ENCODE assay signal across 29 mouse cellular contexts in the genomic region with DNA sequence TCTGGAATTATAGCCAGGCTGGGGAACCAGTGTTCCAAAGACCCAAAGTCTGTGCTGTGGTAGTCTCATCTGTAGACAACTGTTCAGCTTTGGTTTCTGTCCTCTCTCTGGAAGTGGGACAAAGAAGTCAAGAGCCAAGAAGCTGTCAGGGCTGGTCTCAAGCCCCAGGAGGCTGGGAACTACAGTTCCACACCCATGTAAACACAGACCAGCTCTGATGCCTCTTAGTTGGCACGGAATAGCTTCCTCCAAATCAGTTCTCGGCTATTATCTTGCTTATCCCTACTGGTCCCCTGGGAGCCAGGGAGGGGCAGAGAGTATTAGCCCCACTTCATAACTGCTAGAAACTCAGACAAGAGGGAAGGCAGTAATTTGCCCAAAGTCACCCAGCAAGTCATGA. TPM values are rescaled to one million over a fixed set of nuclear protein-coding genes. Genes with fewer than 3 reads are reported as not detected.
DNase-seq lines count a peak whose midpoint lies in the region; ATAC-seq and TF ChIP-seq lines count a peak whose summit lies in the region.
"Had no signal": no experiment of that assay in that cellular context is flagged by ENCODE, and none has a peak within 500 bp of the region (broad histone marks: within the 10 kb centered on the region; RNA-seq: fewer than 3 reads in every experiment).

No protein-coding gene starts in this region.

- WGBS in hindbrain, postnatal 0 days, result 27% methylated on average over 2 of the region's 2 CpGs
- 55% methylated on average over 2 of the region's 2 CpGs for WGBS in hindbrain, embryonic 12.5 days
- 28% methylated on average over 2 of the region's 2 CpGs for WGBS in lung, embryonic 15.5 days

- H3K4me2 ChIP-seq in hindbrain, postnatal 0 days (ENCODE audit: low read depth, low read length), result no peak overlapping the region
- no peak overlapping the region for H3K4me2 ChIP-seq in hindbrain, embryonic 12.5 days (replicated peaks)
- no peak overlapping the region for H3K4me2 ChIP-seq in lung, embryonic 15.5 days
- H3K4me2 ChIP-seq: embryonic facial prominence, embryonic 13.5 days; forebrain, embryonic 12.5 days; limb, embryonic 12.5 days; liver, embryonic 15.5 days; midbrain, embryonic 15.5 days; neural tube, embryonic 13.5 days had no signal

- H3K27me3 ChIP-seq in hindbrain, postnatal 0 days (ENCODE audit: insufficient read depth, low read length), result no peaks in the 10 kb centered on the region
- peaks cover 6% of the 10 kb centered on the region for H3K27me3 ChIP-seq in hindbrain, embryonic 12.5 days
- H3K27me3 ChIP-seq in lung, embryonic 15.5 days, result peaks cover 5% of the 10 kb centered on the region; the same call in 1 of the 2 replicates
- H3K27me3 ChIP-seq: embryonic facial prominence, embryonic 13.5 days; midbrain, embryonic 15.5 days; neural tube, embryonic 13.5 days had no signal

- H3K9me3 ChIP-seq in hindbrain, postnatal 0 days (ENCODE audit: low read length), result no peaks in the 10 kb centered on the region
- no peaks in the 10 kb centered on the region for H3K9me3 ChIP-seq in hindbrain, embryonic 12.5 days (replicated peaks)
- no peaks in the 10 kb centered on the region for H3K9me3 ChIP-seq in lung, embryonic 15.5 days
- H3K9me3 ChIP-seq: embryonic facial prominence, embryonic 13.5 days; forebrain, embryonic 12.5 days; limb, embryonic 12.5 days; liver, embryonic 15.5 days; midbrain, embryonic 15.5 days; neural tube, embryonic 13.5 days had no signal

- H3K4me3 ChIP-seq in hindbrain, postnatal 0 days (ENCODE audit: low read length), result no peak overlapping the region
- H3K4me3 ChIP-seq in hindbrain, embryonic 12.5 days, result no peak overlapping the region
- no peak overlapping the region for H3K4me3 ChIP-seq in lung, embryonic 15.5 days
- H3K4me3 ChIP-seq: embryonic facial prominence, embryonic 13.5 days; forebrain, embryonic 12.5 days; left cerebral cortex, adult 2 months; limb, embryonic 12.5 days; liver, embryonic 15.5 days; midbrain, embryonic 15.5 days; neural tube, embryonic 13.5 days had no signal

- no peak overlapping the region for H3K9ac ChIP-seq in hindbrain, postnatal 0 days (replicated peaks; ENCODE audit: low read length)
- no peak overlapping the region for H3K9ac ChIP-seq in hindbrain, embryonic 12.5 days
- no peak overlapping the region for H3K9ac ChIP-seq in lung, embryonic 15.5 days
- H3K9ac ChIP-seq: embryonic facial prominence, embryonic 13.5 days; forebrain, embryonic 12.5 days; limb, embryonic 12.5 days; liver, embryonic 15.5 days; midbrain, embryonic 15.5 days; neural tube, embryonic 13.5 days had no signal

- peak; percentile 49 for DNase-seq in hindbrain, postnatal 0 days (ENCODE audit: low spot score)
- DNase-seq in MN1 (ENCODE audit: low spot score), result peak; percentile 58
- DNase-seq in lung, postnatal 25 days (ENCODE audit: low spot score), result peak; percentile 60
- DNase-seq in layer of hippocampus, adult 9-11 months, result no peak
- no peak for DNase-seq in embryo, embryonic 9.5 days (ENCODE audit: extremely low spot score)
- DNase-seq: adrenal gland, postnatal 10 days; B cell, adult 2 months; cerebellum, adult 8-10 months; cerebellum, postnatal 25 days; gastrocnemius, postnatal 10 days; kidney, adult 11 months; kidney, postnatal 14 days; thymus, postnatal 36 days had no signal

- peak; percentile 77 for ATAC-seq in hindbrain, postnatal 0 days
- ATAC-seq in hindbrain, embryonic 12.5 days (ENCODE audit: low FRiP score), result no peak
- ATAC-seq in lung, embryonic 15.5 days (ENCODE audit: borderline replicate concordance, extremely low read depth, low FRiP score, low TSS enrichment), result peak; percentile 60; the same call in 1 of the 2 replicates
- ATAC-seq: inflammation-experienced regulatory T-cells, adult 6 months; midbrain, embryonic 15.5 days had no signal

- no peaks in the 10 kb centered on the region for H3K36me3 ChIP-seq in hindbrain, postnatal 0 days (ENCODE audit: insufficient read depth, low read length)
- no peaks in the 10 kb centered on the region for H3K36me3 ChIP-seq in hindbrain, embryonic 12.5 days
- no peaks in the 10 kb centered on the region for H3K36me3 ChIP-seq in lung, embryonic 15.5 days
- H3K36me3 ChIP-seq: embryonic facial prominence, embryonic 13.5 days; forebrain, embryonic 12.5 days; limb, embryonic 12.5 days; liver, embryonic 15.5 days; midbrain, embryonic 15.5 days; neural tube, embryonic 13.5 days had no signal

- H3K4me1 ChIP-seq in hindbrain, postnatal 0 days (ENCODE audit: insufficient read depth, low read length), result no peaks in the 10 kb centered on the region
- no peaks in the 10 kb centered on the region for H3K4me1 ChIP-seq in hindbrain, embryonic 12.5 days
- H3K4me1 ChIP-seq in lung, embryonic 15.5 days, result peaks cover 15% of the 10 kb centered on the region; the same call in 1 of the 2 replicates
- H3K4me1 ChIP-seq: midbrain, embryonic 15.5 days had no signal

- H3K27ac ChIP-seq in hindbrain, postnatal 0 days, result no peak overlapping the region
- no peak overlapping the region for H3K27ac ChIP-seq in hindbrain, embryonic 12.5 days
- no peak overlapping the region for H3K27ac ChIP-seq in lung, embryonic 15.5 days
- H3K27ac ChIP-seq: embryonic facial prominence, embryonic 13.5 days; forebrain, embryonic 12.5 days; left cerebral cortex, adult 2 months; limb, embryonic 12.5 days; liver, embryonic 15.5 days; midbrain, embryonic 15.5 days; neural tube, embryonic 13.5 days had no signal

- no peak for TF ChIP-seq CTCF in hindbrain, postnatal 0 days (IDR thresholded peaks at IDR 0.05; ENCODE audit: low read depth)

RNA-seq across cellular contexts. Expression of a gene that starts 9.7 kb away (rescaled TPM):
- 28.3 and 28.4 TPM in 2 replicates for total RNA-seq in hindbrain, postnatal 0 days (2014; rRNA removed)
- polyA plus RNA-seq in hindbrain, postnatal 0 days (2015; fragmentation: Nextera tagmentation; extraction: Ambion mirVana), result 31.8 and 32.6 TPM in 2 replicates
- 5.8 and 8.2 TPM in 2 replicates for polyA plus RNA-seq in hindbrain, embryonic 12.5 days (2016; fragmentation: Nextera tagmentation; extraction: Ambion mirVana)
- polyA plus RNA-seq in lung, embryonic 15.5 days (2015; fragmentation: Nextera tagmentation; extraction: Ambion mirVana), result 1.3 and 1.6 TPM in 2 replicates
- total RNA-seq: gastrocnemius, postnatal 10 days; heart, adult 8-10 months; heart, postnatal 25 days; liver, adult 2 months had no signal
- polyA plus RNA-seq: liver, adult 2 months had no signal

RNA-seq across cellular contexts. Expression of a gene that starts 24.2 kb away (rescaled TPM):
- total RNA-seq in hindbrain, postnatal 0 days (2014; rRNA removed), result 3.0 and 3.7 TPM in 2 replicates
- 1.1 and 1.2 TPM in 2 replicates for polyA plus RNA-seq in hindbrain, postnatal 0 days (2015; fragmentation: Nextera tagmentation; extraction: Ambion mirVana)
- polyA plus RNA-seq in hindbrain, embryonic 12.5 days (2016; fragmentation: Nextera tagmentation; extraction: Ambion mirVana), result 3.0 and 6.4 TPM in 2 replicates
- 30.6 and 31.9 TPM in 2 replicates for polyA plus RNA-seq in lung, embryonic 15.5 days (2015; fragmentation: Nextera tagmentation; extraction: Ambion mirVana)
- total RNA-seq: heart, postnatal 25 days had no signal

RNA-seq across cellular contexts. Expression of a gene that starts 27.2 kb away (rescaled TPM):
- total RNA-seq in hindbrain, postnatal 0 days (2014; rRNA removed), result 32.7 and 34.0 TPM in 2 replicates
- 18.3 and 20.5 TPM in 2 replicates for polyA plus RNA-seq in hindbrain, postnatal 0 days (2015; fragmentation: Nextera tagmentation; extraction: Ambion mirVana)
- 28.2 and 28.3 TPM in 2 replicates for polyA plus RNA-seq in hindbrain, embryonic 12.5 days (2016; fragmentation: Nextera tagmentation; extraction: Ambion mirVana)
- 18.3 and 19.1 TPM in 2 replicates for polyA plus RNA-seq in lung, embryonic 15.5 days (2015; fragmentation: Nextera tagmentation; extraction: Ambion mirVana)

RNA-seq across cellular contexts. Expression of a gene that starts 31.6 kb away (rescaled TPM):
- not detected in 2 replicates for total RNA-seq in hindbrain, postnatal 0 days (2014; rRNA removed)
- not detected in 2 replicates for polyA plus RNA-seq in hindbrain, postnatal 0 days (2015; fragmentation: Nextera tagmentation; extraction: Ambion mirVana)
- 0.37 TPM in 1 of 2 replicates, not detected in the other for polyA plus RNA-seq in hindbrain, embryonic 12.5 days (2016; fragmentation: Nextera tagmentation; extraction: Ambion mirVana)
- 0.49 and 0.79 TPM in 2 replicates for polyA plus RNA-seq in lung, embryonic 15.5 days (2015; fragmentation: Nextera tagmentation; extraction: Ambion mirVana)
- total RNA-seq: adrenal gland, postnatal 10 days; gastrocnemius, postnatal 10 days; heart, adult 8-10 months; heart, postnatal 25 days; layer of hippocampus, postnatal 14 days; left cerebral cortex, adult 2 months; left cerebral cortex, postnatal 25 days; liver, adult 2 months had no signal
- polyA plus RNA-seq: forebrain, embryonic 12.5 days; heart, embryonic 14.5 days; inflammation-experienced regulatory T-cells, adult 6 months; limb, embryonic 12.5 days; liver, embryonic 15.5 days; midbrain, embryonic 15.5 days; neural tube, embryonic 13.5 days had no signal

RNA-seq across cellular contexts. Expression of a gene that starts 52.7 kb away (rescaled TPM):
- total RNA-seq in hindbrain, postnatal 0 days (2014; rRNA removed), result 3.0 and 7.1 TPM in 2 replicates
- 20.3 and 21.9 TPM in 2 replicates for polyA plus RNA-seq in hindbrain, postnatal 0 days (2015; fragmentation: Nextera tagmentation; extraction: Ambion mirVana)
- 22.6 and 23.3 TPM in 2 replicates for polyA plus RNA-seq in hindbrain, embryonic 12.5 days (2016; fragmentation: Nextera tagmentation; extraction: Ambion mirVana)
- polyA plus RNA-seq in lung, embryonic 15.5 days (2015; fragmentation: Nextera tagmentation; extraction: Ambion mirVana), result 18.8 and 19.5 TPM in 2 replicates

Comparison
In these comparisons a context has a peak if more than half of its experiments do, and no peak if none do; other contexts are left out.
1. DNase-seq: peak in hindbrain, postnatal 0 days (single experiment), MN1 (single experiment) and lung, postnatal 25 days (single experiment); none in layer of hippocampus, adult 9-11 months (single experiment) and embryo, embryonic 9.5 days (single experiment).